Comparison of ENCODE assay signal across 9 mouse cellular contexts in genomic region chr6:112902791-112903190, GRCm38 (mm10). TPM values are rescaled to one million over a fixed set of nuclear protein-coding genes. Genes with fewer than 3 reads are reported as not detected.
DNase-seq lines count a peak whose midpoint lies in the region; ATAC-seq and TF ChIP-seq lines count a peak whose summit lies in the region.
"Had no signal": no experiment of that assay in that cellular context is flagged by ENCODE, and none has a peak within 500 bp of the region (broad histone marks: within the 10 kb centered on the region; RNA-seq: fewer than 3 reads in every experiment).

No protein-coding gene starts in this region.

- no peaks in the 10 kb centered on the region for H3K27me3 ChIP-seq in forebrain, embryonic 16.5 days (replicated peaks; ENCODE audit: control insufficient read depth, insufficient read depth, low read length)
- no peaks in the 10 kb centered on the region for H3K27me3 ChIP-seq in liver, embryonic 14.5 days (ENCODE audit: control insufficient read depth, insufficient read depth, low read length)
- no peaks in the 10 kb centered on the region for H3K27me3 ChIP-seq in neural tube, embryonic 15.5 days (replicated peaks)

- no peak for TF ChIP-seq CTCF in layer of hippocampus, adult 2 months (conservative IDR thresholded peaks at IDR 0.05)
- no peak for TF ChIP-seq CTCF in liver, embryonic 14.5 days (IDR thresholded peaks at IDR 0.05; ENCODE audit: low read depth)

- 2% methylated on average over 4 of the region's 4 CpGs for WGBS in forebrain, embryonic 16.5 days
- 20% methylated on average over 4 of the region's 4 CpGs for WGBS in liver, embryonic 14.5 days (ENCODE audit: insufficient replicate concordance)
- 10% methylated on average over 4 of the region's 4 CpGs for WGBS in neural tube, embryonic 15.5 days

- peak overlapping the region; percentile 24; the same call in 1 of the 2 replicates for H3K4me2 ChIP-seq in forebrain, embryonic 16.5 days (ENCODE audit: low read length)
- no peak overlapping the region for H3K4me2 ChIP-seq in liver, embryonic 14.5 days (ENCODE audit: low read depth)
- H3K4me2 ChIP-seq in neural tube, embryonic 15.5 days: peak overlapping the region; percentile 7; the same call in 1 of the 2 replicates

- peak; percentile 32 for ATAC-seq in forebrain, embryonic 16.5 days
- ATAC-seq in liver, embryonic 14.5 days (ENCODE audit: insufficient read depth): peak; percentile 69; the same call in 1 of the 2 replicates
- ATAC-seq in neural tube, embryonic 15.5 days (ENCODE audit: low FRiP score): no peak
- ATAC-seq in granulocyte monocyte progenitor cell, adult 5-6 weeks (replicated peaks; ENCODE audit: poor library complexity, severe bottlenecking): no peak

- H3K9me3 ChIP-seq in forebrain, embryonic 16.5 days (ENCODE audit: control insufficient read depth, low read length): no peaks in the 10 kb centered on the region
- no peaks in the 10 kb centered on the region for H3K9me3 ChIP-seq in liver, embryonic 14.5 days (ENCODE audit: control insufficient read depth, low read length)
- no peaks in the 10 kb centered on the region for H3K9me3 ChIP-seq in neural tube, embryonic 15.5 days (replicated peaks)

- H3K9ac ChIP-seq in forebrain, embryonic 16.5 days (replicated peaks; ENCODE audit: low read depth, low read length): peak overlapping the region; percentile 28; the same call in 1 of the 2 replicates
- H3K9ac ChIP-seq in liver, embryonic 14.5 days (replicated peaks): no peak overlapping the region
- no peak overlapping the region for H3K9ac ChIP-seq in neural tube, embryonic 15.5 days (replicated peaks)

- peaks cover 2% of the 10 kb centered on the region; the same call in 1 of the 2 replicates for H3K36me3 ChIP-seq in forebrain, embryonic 16.5 days (ENCODE audit: control insufficient read depth, insufficient read depth)
- no peaks in the 10 kb centered on the region for H3K36me3 ChIP-seq in liver, embryonic 14.5 days (replicated peaks; ENCODE audit: control insufficient read depth, insufficient read depth, low read depth)
- H3K36me3 ChIP-seq in neural tube, embryonic 15.5 days: no peaks in the 10 kb centered on the region

- H3K4me3 ChIP-seq in layer of hippocampus, adult 2 months: no peak overlapping the region
- no peak overlapping the region for H3K4me3 ChIP-seq in forebrain, embryonic 16.5 days (replicated peaks; ENCODE audit: low read length)
- no peak overlapping the region for H3K4me3 ChIP-seq in liver, embryonic 14.5 days (ENCODE audit: insufficient read depth in 1 of 2, low read depth in 2 of 2, low read length in 2 of 2)
- no peak overlapping the region for H3K4me3 ChIP-seq in neural tube, embryonic 15.5 days (replicated peaks)

- DNase-seq in layer of hippocampus, adult 2 months (ENCODE audit: low spot score in 2 of 2): no peak
- no peak for DNase-seq in layer of hippocampus, adult 11-12 months (ENCODE audit: low spot score)
- peak in 1 of 3 experiments; percentile 11 for DNase-seq in liver, embryonic 14.5 days (ENCODE audit: low read depth in 3 of 3, low spot score in 3 of 3)
- DNase-seq in spleen, postnatal 36 days (ENCODE audit: low spot score in 2 of 2): no peak
- DNase-seq in right cerebral cortex, adult 2 months (ENCODE audit: low spot score in 2 of 2): no peak

- H3K27ac ChIP-seq in layer of hippocampus, adult 2 months: peak overlapping the region; percentile 79
- peak overlapping the region; percentile 90 for H3K27ac ChIP-seq in forebrain, embryonic 16.5 days (ENCODE audit: low read length)
- no peak overlapping the region for H3K27ac ChIP-seq in liver, embryonic 14.5 days
- peak overlapping the region; percentile 61 for H3K27ac ChIP-seq in neural tube, embryonic 15.5 days (replicated peaks)
- H3K27ac ChIP-seq: kidney, postnatal 0 days had no signal

- no peak for TF ChIP-seq EP300 in liver, embryonic 14.5 days (IDR thresholded peaks at IDR 0.05; ENCODE audit: low read depth)

- peaks cover 51% of the 10 kb centered on the region for H3K4me1 ChIP-seq in forebrain, embryonic 16.5 days (replicated peaks; ENCODE audit: control insufficient read depth, insufficient read depth, low read length)
- peaks cover 3 to 11% of the 10 kb centered on the region in 2 experiments; a peak in 3 of 4 replicates for H3K4me1 ChIP-seq in liver, embryonic 14.5 days (replicated peaks; ENCODE audit: control insufficient read depth in 2 of 2, insufficient read depth in 2 of 2, low read length in 1 of 2)
- peaks cover 58% of the 10 kb centered on the region for H3K4me1 ChIP-seq in neural tube, embryonic 15.5 days

RNA-seq across cellular contexts. Expression of gene Srgap3, which starts 44.3 kb away (rescaled TPM):
- total RNA-seq in layer of hippocampus, adult 2 months (2021): 100 to 1,000 TPM; 288 to 291 TPM
- 32.2 and 37.2 TPM in 2 replicates for polyA plus RNA-seq in forebrain, embryonic 16.5 days (2015; fragmentation: Nextera tagmentation; extraction: Ambion mirVana)
- polyA plus RNA-seq in liver, embryonic 14.5 days (2012; rRNA removed): 0.26 and 0.27 TPM in 2 replicates
- polyA plus RNA-seq in liver, embryonic 14.5 days (2014; fragmentation: Nextera tagmentation; extraction: Ambion mirVana): 0.20 and 0.35 TPM in 2 replicates
- 24.1 and 26.3 TPM in 2 replicates for polyA plus RNA-seq in neural tube, embryonic 15.5 days (2015; fragmentation: Nextera tagmentation; extraction: Ambion mirVana)
- total RNA-seq in granulocyte monocyte progenitor cell, adult 5-6 weeks (2014; fragmentation: Nextera tagmentation): 3.4 and 4.0 TPM in 2 replicates
- total RNA-seq in granulocyte monocyte progenitor cell, adult 5-6 weeks (2017): 0.88 and 1.8 TPM in 2 replicates

Comparison
In these comparisons a context has a peak if more than half of its experiments do, and no peak if none do; other contexts are left out.
1. ATAC-seq: peak in forebrain, embryonic 16.5 days (single experiment) and liver, embryonic 14.5 days (single experiment); none in neural tube, embryonic 15.5 days (single experiment) and granulocyte monocyte progenitor cell, adult 5-6 weeks (single experiment).
2. RNA of gene Srgap3, which starts 44.3 kb away (polyA plus RNA-seq): 32.2 to 37.2 TPM in forebrain, embryonic 16.5 days and 24.1 to 26.3 TPM in neural tube, embryonic 15.5 days; 0.20 to 0.35 TPM in liver, embryonic 14.5 days; every median in the first group is over 10 times any median in the second.